Mouse (Mus musculus): ENCODE results near the gene Bach2.

DNA sequence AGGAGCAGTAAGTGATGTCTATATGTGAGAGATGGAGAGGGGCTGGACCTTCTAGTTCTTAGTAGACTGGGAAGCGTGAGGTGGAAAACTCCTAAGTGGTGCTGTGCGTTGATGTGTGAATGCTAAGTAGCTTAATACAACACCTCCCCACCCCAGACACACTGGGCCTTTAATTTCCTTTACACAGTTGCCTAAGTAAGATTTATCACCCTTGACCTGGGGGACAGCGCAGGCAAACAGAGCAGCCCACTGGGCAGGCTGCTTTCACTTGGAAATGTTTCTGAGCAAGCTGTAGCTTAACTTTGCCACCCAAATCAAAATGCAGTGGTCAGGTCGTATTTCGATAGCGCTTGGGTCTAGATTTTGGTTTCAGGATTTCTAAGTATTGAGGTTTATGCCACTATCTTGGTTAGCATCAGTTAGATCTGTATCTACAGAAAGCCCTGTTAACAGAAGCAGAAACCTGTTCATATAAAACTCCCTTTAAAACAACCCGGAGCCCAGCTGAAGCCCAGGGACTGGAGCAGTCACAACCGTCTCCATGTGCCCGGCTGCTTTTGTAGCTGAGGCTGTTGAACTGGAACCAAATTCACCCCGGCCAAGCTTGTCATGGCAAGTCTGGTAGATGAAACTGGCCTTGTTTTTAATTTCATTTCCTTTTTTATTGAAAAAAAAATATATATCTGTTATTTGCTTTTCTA is 19.0 kb upstream of the Bach2 start:
- TF ChIP-seq CTCF (IDR thresholded peaks at IDR 0.05; ENCODE audit: control insufficient read depth, insufficient read depth, low read length), result no peak
- TF ChIP-seq POLR2A (IDR thresholded peaks at IDR 0.05; ENCODE audit: borderline replicate concordance, control insufficient read depth, low read depth, low read length), result no peak
